19 mouse cellular contexts compared by ENCODE assay signal in the genomic region with DNA sequence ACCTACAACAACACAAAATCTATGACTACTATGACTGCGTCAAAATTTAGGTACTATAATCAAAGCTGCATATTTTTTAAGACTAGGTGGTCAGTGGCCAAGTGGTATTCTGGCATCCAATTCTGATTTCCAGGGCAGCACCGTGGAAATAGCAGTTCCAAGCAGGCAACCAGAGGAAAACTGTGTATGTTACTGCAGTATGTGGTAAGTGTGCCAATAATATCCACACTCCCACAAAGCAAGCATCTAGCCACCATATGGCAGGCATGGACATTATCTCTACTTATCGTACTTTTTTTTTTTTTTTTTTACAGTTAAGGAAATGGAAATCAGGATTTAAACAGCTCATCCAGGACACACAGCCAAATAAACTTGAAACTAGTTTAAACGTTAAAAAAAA. TPM values are rescaled to one million over a fixed set of nuclear protein-coding genes. Genes with fewer than 3 reads are reported as not detected.
DNase-seq lines count a peak whose midpoint lies in the region; ATAC-seq lines count a peak whose summit lies in the region.
"Had no signal": no experiment of that assay in that cellular context is flagged by ENCODE, and none has a peak within 500 bp of the region (broad histone marks: within the 10 kb centered on the region; RNA-seq: fewer than 3 reads in every experiment).

No protein-coding gene starts in this region.

- DNase-seq in frontal cortex, postnatal 14 days (ENCODE audit: low spot score in 2 of 2), result no peak
- peak; percentile 33 to 41 for DNase-seq in cerebellum, adult 18-20 months
- DNase-seq in cerebellum, adult 9-11 months, result peak; percentile 56
- DNase-seq in urinary bladder, postnatal 25 days (ENCODE audit: low spot score), result no peak
- no peak for DNase-seq in gastrocnemius, adult 18-20 months (ENCODE audit: low spot score)
- DNase-seq: adrenal gland, postnatal 14 days; forebrain, postnatal 0 days; gastrocnemius, postnatal 10 days; heart, adult 18-20 months; heart, postnatal 14 days; kidney, adult 18-20 months had no signal

- peak; percentile 98 for ATAC-seq in frontal cortex, adult (ENCODE audit: low TSS enrichment)
- ATAC-seq: activated CD4-positive, CD25-positive, alpha-beta regulatory T cell, adult 4 months; forebrain, postnatal 0 days; intestine, embryonic 15.5 days; Patski had no signal

RNA-seq across cellular contexts. Expression of a gene that starts 9.8 kb away (rescaled TPM):
- total RNA-seq in gastrocnemius, adult 18-20 months (2021), result not detected
- total RNA-seq: adrenal gland, adult 18-20 months; adrenal gland, postnatal 14 days; CH12.LX; forebrain, postnatal 0 days; gastrocnemius, postnatal 10 days; gastrocnemius, postnatal 4 days; heart, adult 18-20 months; heart, postnatal 14 days; hematopoietic stem cell, adult 5-6 weeks had no signal

RNA-seq across cellular contexts. Expression of a gene that starts 13.5 kb away (rescaled TPM):
- 1 to 10 TPM; 6.5 to 8.7 TPM for total RNA-seq in gastrocnemius, adult 18-20 months (2021)

RNA-seq across cellular contexts. Expression of a gene that starts 20.4 kb away (rescaled TPM):
- total RNA-seq in gastrocnemius, adult 18-20 months (2021), result under 1 TPM; 0.17 to 0.27 TPM
- total RNA-seq: CH12.LX; forebrain, postnatal 0 days; gastrocnemius, postnatal 10 days; hematopoietic stem cell, adult 5-6 weeks had no signal

RNA-seq across cellular contexts. Expression of a gene that starts 49.0 kb away (rescaled TPM):
- 10 to 100 TPM; 18.8 to 20.3 TPM for total RNA-seq in gastrocnemius, adult 18-20 months (2021)

Comparison
In these comparisons a context has a peak if more than half of its experiments do, and no peak if none do; other contexts are left out.
1. DNase-seq: peak in cerebellum, adult 18-20 months (2 of 2) and cerebellum, adult 9-11 months (single experiment); none in frontal cortex, postnatal 14 days (0 of 2), urinary bladder, postnatal 25 days (single experiment) and gastrocnemius, adult 18-20 months (single experiment).